Mouse (Mus musculus): Measurements from ENCODE around the gene Mknk2.
A peak's percentile ranks its signal among the peaks of the same experiment; 100 is the strongest.

DNA sequence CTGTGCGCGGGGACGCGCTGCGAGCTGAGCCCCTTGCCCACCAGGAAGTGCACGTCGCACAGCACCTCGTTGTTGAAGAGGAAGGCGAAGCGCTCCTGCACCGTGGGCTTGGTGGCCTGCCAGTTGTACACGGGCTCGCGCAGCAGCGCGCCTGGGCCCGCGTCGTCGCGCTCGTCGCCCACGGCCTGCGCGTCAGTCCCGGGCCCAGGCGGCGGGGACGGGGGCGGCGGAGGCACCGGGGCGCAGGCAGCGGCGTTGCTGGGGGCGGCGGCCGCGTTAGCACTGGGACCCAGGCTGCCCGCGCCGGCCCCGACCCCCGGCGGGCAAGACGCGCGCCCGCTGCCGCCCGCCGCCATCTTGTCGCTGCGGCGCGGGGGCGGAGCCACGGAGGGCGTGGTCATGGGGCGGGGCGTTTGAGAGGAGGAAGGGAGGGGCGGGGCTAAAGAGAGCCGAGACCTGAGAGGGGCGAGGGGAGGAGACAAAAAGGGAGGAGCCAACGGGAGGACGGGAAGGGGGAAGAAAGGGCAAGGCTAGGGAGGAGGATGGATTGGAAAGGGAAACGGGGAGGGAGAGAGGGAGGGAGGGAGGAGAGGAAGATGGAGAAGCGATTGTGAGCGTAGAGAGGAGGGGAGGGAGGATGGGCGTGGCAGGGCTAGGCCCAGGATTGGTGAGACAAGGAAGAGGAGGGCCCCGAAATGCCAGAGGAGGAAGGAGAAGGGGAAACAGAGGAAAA is 21.6 kb downstream of the Mknk2 start:
- TF ChIP-seq CTCF (IDR thresholded peaks at IDR 0.05; ENCODE audit: control insufficient read depth, insufficient read depth, insufficient read length) (no peak), USF1 (IDR thresholded peaks at IDR 0.05; ENCODE audit: low read depth) (no peak), MYOG (IDR thresholded peaks at IDR 0.05; ENCODE audit: control insufficient read depth, extremely low read depth, insufficient read length) (no peak), MAX (IDR thresholded peaks at IDR 0.05) (peak; percentile 35), MYOD1 (IDR thresholded peaks at IDR 0.05; ENCODE audit: control insufficient read depth, insufficient read length, low read depth) (no peak)
